In genomic region chr14:61439661-61440559, GRCm38 (mm10) we compare ENCODE assay signal across 8 mouse cellular contexts. TPM values are rescaled to one million over a fixed set of nuclear protein-coding genes. Genes with fewer than 3 reads are reported as not detected.
A peak's percentile ranks its signal among the peaks of the same experiment; 100 is the strongest.
DNase-seq lines count a peak whose midpoint lies in the region; ATAC-seq and TF ChIP-seq lines count a peak whose summit lies in the region.

TSS of gene Kpna3 (minus strand) at chr14:61439874.

- H3K36me3 ChIP-seq in CH12.LX (replicated peaks in 1 of 2; ENCODE audit: control insufficient read depth in 1 of 2, insufficient read depth in 1 of 2, low read length in 1 of 2), result peaks cover 0 to 10% of the 10 kb centered on the region in 2 experiments
- no peaks in the 10 kb centered on the region for H3K36me3 ChIP-seq in forebrain, embryonic 11.5 days (ENCODE audit: control insufficient read depth, insufficient read depth, low read length)
- no peaks in the 10 kb centered on the region for H3K36me3 ChIP-seq in heart, embryonic 16.5 days (ENCODE audit: control insufficient read depth, insufficient read depth)
- no peaks in the 10 kb centered on the region for H3K36me3 ChIP-seq in liver, embryonic 15.5 days (replicated peaks)
- no peaks in the 10 kb centered on the region for H3K36me3 ChIP-seq in neural tube, embryonic 12.5 days

- no peak for TF ChIP-seq EP300 in CH12.LX (IDR thresholded peaks at IDR 0.05; ENCODE audit: low read length)

- H3K27ac ChIP-seq in CH12.LX (ENCODE audit: insufficient read depth, low read depth), result peak within 1 kb of the TSS; percentile 59
- peak within 1 kb of the TSS; percentile 94 for H3K27ac ChIP-seq in forebrain, embryonic 11.5 days (ENCODE audit: low read depth, low read length)
- H3K27ac ChIP-seq in heart, embryonic 16.5 days (ENCODE audit: low read length), result peak within 1 kb of the TSS; percentile 96
- H3K27ac ChIP-seq in liver, embryonic 15.5 days (replicated peaks), result peak within 1 kb of the TSS; percentile 96
- H3K27ac ChIP-seq in neural tube, embryonic 12.5 days, result peak within 1 kb of the TSS; percentile 98

- peak within 1 kb of the TSS; percentile 31 for H3K9ac ChIP-seq in CH12.LX (ENCODE audit: insufficient read depth, low read depth)
- peak within 1 kb of the TSS; percentile 94 for H3K9ac ChIP-seq in forebrain, embryonic 11.5 days (ENCODE audit: low read length)
- peak within 1 kb of the TSS; percentile 93 for H3K9ac ChIP-seq in heart, embryonic 16.5 days (ENCODE audit: low read length)
- H3K9ac ChIP-seq in liver, embryonic 15.5 days, result peak within 1 kb of the TSS; percentile 89
- peak within 1 kb of the TSS; percentile 95 for H3K9ac ChIP-seq in neural tube, embryonic 12.5 days

- ATAC-seq in forebrain, embryonic 11.5 days (replicated peaks; ENCODE audit: low FRiP score), result peak; percentile 97
- peak; percentile 98 for ATAC-seq in heart, embryonic 16.5 days (replicated peaks; ENCODE audit: extremely low read depth, insufficient read depth, low FRiP score)
- ATAC-seq in liver, embryonic 15.5 days (ENCODE audit: insufficient read depth), result peak; percentile 96
- peak; percentile 97 for ATAC-seq in neural tube, embryonic 12.5 days (ENCODE audit: low FRiP score, low read depth)

- peak; percentile 97 for DNase-seq in CH12.LX (ENCODE audit: extremely low read depth)
- DNase-seq in c-Kit-positive CD71-positive TER-119-negative erythroid progenitor cells, embryonic 14.5 days (ENCODE audit: low read depth), result peak; percentile 98
- DNase-seq in forebrain, embryonic 11.5 days (ENCODE audit: low spot score), result peak; percentile 99
- peak; percentile 99 for DNase-seq in kidney, postnatal 36 days
- DNase-seq in telencephalon, adult 2 months (ENCODE audit: low read depth, low spot score), result peak; percentile 96

- H3K9me3 ChIP-seq in CH12.LX (replicated peaks; ENCODE audit: low read length), result no peaks in the 10 kb centered on the region
- no peaks in the 10 kb centered on the region for H3K9me3 ChIP-seq in forebrain, embryonic 11.5 days (ENCODE audit: control insufficient read depth, low read length)
- no peaks in the 10 kb centered on the region for H3K9me3 ChIP-seq in heart, embryonic 16.5 days (replicated peaks; ENCODE audit: control insufficient read depth, low read length)
- no peaks in the 10 kb centered on the region for H3K9me3 ChIP-seq in liver, embryonic 15.5 days (replicated peaks)
- no peaks in the 10 kb centered on the region for H3K9me3 ChIP-seq in neural tube, embryonic 12.5 days

- H3K4me2 ChIP-seq in CH12.LX (ENCODE audit: insufficient read depth, low read depth, poor library complexity, severe bottlenecking), result peak within 1 kb of the TSS; percentile 75
- H3K4me2 ChIP-seq in forebrain, embryonic 11.5 days (ENCODE audit: low read depth, low read length, severe bottlenecking), result peak within 1 kb of the TSS; percentile 54
- H3K4me2 ChIP-seq in heart, embryonic 16.5 days (ENCODE audit: low read depth, low read length), result peak within 1 kb of the TSS; percentile 78
- H3K4me2 ChIP-seq in liver, embryonic 15.5 days, result peak within 1 kb of the TSS; percentile 88
- H3K4me2 ChIP-seq in neural tube, embryonic 12.5 days (replicated peaks), result peak within 1 kb of the TSS; percentile 66

- H3K4me3 ChIP-seq in CH12.LX (replicated peaks in 1 of 3; ENCODE audit: low read depth in 2 of 3, low read length in 2 of 3, poor library complexity in 1 of 3), result peak within 1 kb of the TSS; percentile 82 to 95 (median 89)
- H3K4me3 ChIP-seq in forebrain, embryonic 11.5 days (ENCODE audit: low read depth, low read length), result peak within 1 kb of the TSS; percentile 86
- H3K4me3 ChIP-seq in heart, embryonic 16.5 days (ENCODE audit: low read length), result peak within 1 kb of the TSS; percentile 90
- H3K4me3 ChIP-seq in liver, embryonic 15.5 days (replicated peaks), result peak within 1 kb of the TSS; percentile 95
- H3K4me3 ChIP-seq in neural tube, embryonic 12.5 days, result peak within 1 kb of the TSS; percentile 93

- dilution Hi-C loops in CH12.LX (cut with MboI; ENCODE audit: extremely low pct_ligation_motif_present, extremely low pct_unique_long_range_greater_than_20kb, low sequenced_read_pairs), result no loop called here

- peaks cover 0 to 35% of the 10 kb centered on the region in 2 experiments; a peak in 3 of 4 replicates for H3K4me1 ChIP-seq in CH12.LX (ENCODE audit: control insufficient read depth in 1 of 2, insufficient read depth in 2 of 2)
- H3K4me1 ChIP-seq in forebrain, embryonic 11.5 days (replicated peaks; ENCODE audit: control insufficient read depth, insufficient read depth, low read length), result peaks cover 5% of the 10 kb centered on the region
- H3K4me1 ChIP-seq in heart, embryonic 16.5 days (ENCODE audit: control insufficient read depth, insufficient read depth, low read length), result peaks cover 8% of the 10 kb centered on the region
- H3K4me1 ChIP-seq in liver, embryonic 15.5 days (replicated peaks), result peaks cover 39% of the 10 kb centered on the region
- H3K4me1 ChIP-seq in neural tube, embryonic 12.5 days, result peaks cover 14% of the 10 kb centered on the region

- TF ChIP-seq POLR2A in CH12.LX (IDR thresholded peaks at IDR 0.05; ENCODE audit: low read depth, low read length), result peak; percentile 62

- under 1% methylated on average over 60 of the region's 85 CpGs for WGBS in forebrain, embryonic 11.5 days
- WGBS in heart, embryonic 16.5 days, result under 1% methylated on average over 78 of the region's 85 CpGs
- WGBS in liver, embryonic 15.5 days (ENCODE audit: insufficient replicate concordance), result under 1% methylated on average over 69 of the region's 85 CpGs
- WGBS in neural tube, embryonic 12.5 days, result under 1% methylated on average over 85 of the region's 85 CpGs

- peaks cover 30% of the 10 kb centered on the region for H3K79me2 ChIP-seq in CH12.LX (replicated peaks; ENCODE audit: control insufficient read depth, extremely low read depth, insufficient read depth, poor library complexity, severe bottlenecking)

- no peak for TF ChIP-seq CTCF in CH12.LX (conservative IDR thresholded peaks at IDR 0.05 in 1 of 2, IDR thresholded peaks at IDR 0.05 in 1 of 2; ENCODE audit: low read depth in 2 of 2, low read length in 2 of 2)

- in situ Hi-C loops in CH12.LX (cut with MboI; ENCODE audit: low pct_ligation_motif_present, low pct_unique_long_range_greater_than_20kb, low sequenced_read_pairs), result loop anchor here (5.0 kb wide), 1 partner anchor 52 kb away; no protein-coding TSS in a partner anchor

- H3K27me3 ChIP-seq in CH12.LX (replicated peaks), result no peaks in the 10 kb centered on the region
- no peaks in the 10 kb centered on the region for H3K27me3 ChIP-seq in forebrain, embryonic 11.5 days (ENCODE audit: control insufficient read depth, insufficient read depth, low read length)
- H3K27me3 ChIP-seq in heart, embryonic 16.5 days (ENCODE audit: control insufficient read depth, insufficient read depth, low read length), result no peaks in the 10 kb centered on the region
- H3K27me3 ChIP-seq in liver, embryonic 15.5 days, result 0 out of 2 replicates have a peak, but pooled peaks cover 3% of the 10 kb centered on the region
- H3K27me3 ChIP-seq in neural tube, embryonic 12.5 days (replicated peaks), result no peaks in the 10 kb centered on the region

- no peak for TF ChIP-seq RAD21 in CH12.LX (IDR thresholded peaks at IDR 0.05; ENCODE audit: low read depth, low read length)

TF ChIP-seq in CH12.LX, 34 proteins besides CTCF, POLR2A, EP300 and RAD21 (continues in another document):
- 0 out of 2 replicates have a peak, but pooled peaks have one; percentile 34 for TF ChIP-seq MAZ (IDR thresholded peaks at IDR 0.05; ENCODE audit: low read depth, low read length)
- TF ChIP-seq PAX5 (IDR thresholded peaks at IDR 0.05; ENCODE audit: low read length), result no peak
- no peak for TF ChIP-seq ETS1 (conservative IDR thresholded peaks at IDR 0.05; ENCODE audit: low read depth, low read length)
- peak; percentile 92; the same call in 1 of the 2 replicates for TF ChIP-seq E2F4 (IDR thresholded peaks at IDR 0.05; ENCODE audit: insufficient replicate concordance, low read depth, low read length)
- TF ChIP-seq JUND (conservative IDR thresholded peaks at IDR 0.05; ENCODE audit: low read depth, low read length), result no peak
- peak; percentile 71 for TF ChIP-seq NRF1 (IDR thresholded peaks at IDR 0.05; ENCODE audit: low read depth, low read length)
- no peak for TF ChIP-seq MAFK (IDR thresholded peaks at IDR 0.05; ENCODE audit: insufficient replicate concordance, low read length)
- no peak; the same call in 1 of the 2 replicates for TF ChIP-seq TCF12 (IDR thresholded peaks at IDR 0.05; ENCODE audit: low read depth, low read length)
- TF ChIP-seq POLR2AphosphoS2 (IDR thresholded peaks at IDR 0.05; ENCODE audit: low read depth, low read length), result no peak
- TF ChIP-seq MAX (IDR thresholded peaks at IDR 0.05; ENCODE audit: low read length), result peak; percentile 80
- TF ChIP-seq NELFE (IDR thresholded peaks at IDR 0.05; ENCODE audit: low read depth, low read length), result peak; percentile 51
- TF ChIP-seq USF1 (IDR thresholded peaks at IDR 0.05; ENCODE audit: low read depth, low read length), result peak; percentile 36
- 0 out of 2 replicates have a peak, but pooled peaks have one; percentile 36 for TF ChIP-seq IRF4 (IDR thresholded peaks at IDR 0.05; ENCODE audit: low read depth, low read length)
- TF ChIP-seq MXI1 (IDR thresholded peaks at IDR 0.05; ENCODE audit: low read depth, low read length), result peak; percentile 60; the same call in 1 of the 2 replicates
- 0 out of 2 replicates have a peak, but pooled peaks have one; percentile 52 for TF ChIP-seq UBTF (IDR thresholded peaks at IDR 0.05; ENCODE audit: low read depth, low read length)
- TF ChIP-seq KAT2A (IDR thresholded peaks at IDR 0.05; ENCODE audit: insufficient replicate concordance, low read length), result peak; percentile 91; the same call in 1 of the 2 replicates
- peak; percentile 26; the same call in 1 of the 2 replicates for TF ChIP-seq SIN3A (IDR thresholded peaks at IDR 0.05; ENCODE audit: low read length)
- TF ChIP-seq HCFC1 (IDR thresholded peaks at IDR 0.05; ENCODE audit: low read depth, low read length), result peak; percentile 100
- peak; percentile 65 for TF ChIP-seq TBP (conservative IDR thresholded peaks at IDR 0.05; ENCODE audit: low read depth, low read length)
- TF ChIP-seq ZMIZ1 (IDR thresholded peaks at IDR 0.05; ENCODE audit: low read depth, low read length), result 0 out of 2 replicates have a peak, but pooled peaks have one; percentile 22
- TF ChIP-seq ZC3H11A (IDR thresholded peaks at IDR 0.05; ENCODE audit: low read depth, low read length), result no peak
- no peak for TF ChIP-seq CHD1 (IDR thresholded peaks at IDR 0.05; ENCODE audit: low read depth, low read length)

RNA-seq across cellular contexts. Expression of gene Kpna3, which starts in this region (rescaled TPM):
- total RNA-seq in CH12.LX (2012; rRNA removed), result 21.3 and 28.2 TPM in 2 replicates
- 75.4 and 83.9 TPM in 2 replicates for total RNA-seq in CH12.LX (2014; rRNA removed)
- polyA plus RNA-seq in CH12.LX (2012; ENCODE audit: insufficient read length, low read depth), result 70.4 and 85.9 TPM in 2 replicates
- polyA plus RNA-seq in forebrain, embryonic 11.5 days (2014; fragmentation: Nextera tagmentation; extraction: Ambion mirVana), result 106 and 107 TPM in 2 replicates
- polyA plus RNA-seq in heart, embryonic 16.5 days (2015; fragmentation: Nextera tagmentation; extraction: Ambion mirVana), result 32.3 and 35.3 TPM in 2 replicates
- 20.7 and 22.5 TPM in 2 replicates for polyA plus RNA-seq in liver, embryonic 15.5 days (2015; fragmentation: Nextera tagmentation; extraction: Ambion mirVana)
- polyA plus RNA-seq in neural tube, embryonic 12.5 days (2016; fragmentation: Nextera tagmentation; extraction: Ambion mirVana), result 75.6 and 81.5 TPM in 2 replicates

Comparison
In these comparisons a context has a peak if more than half of its experiments do, and no peak if none do; other contexts are left out.
1. Peak in every context shown above with its lines: DNase-seq, ATAC-seq, H3K4me3 ChIP-seq and H3K27ac ChIP-seq.
2. H3K9ac ChIP-seq: peak in every context shown above with its lines; median percentile 95 in neural tube, embryonic 12.5 days; 94 in forebrain, embryonic 11.5 days; 93 in heart, embryonic 16.5 days; 89 in liver, embryonic 15.5 days; 31 in CH12.LX.